ENCODE assay signal across 13 mouse cellular contexts in genomic region chr1:194950913-194951312, GRCm38 (mm10). TPM values are rescaled to one million over a fixed set of nuclear protein-coding genes. Genes with fewer than 3 reads are reported as not detected.
DNase-seq lines count a peak whose midpoint lies in the region; ATAC-seq and TF ChIP-seq lines count a peak whose summit lies in the region.
"Had no signal": no experiment of that assay in that cellular context is flagged by ENCODE, and none has a peak within 500 bp of the region (broad histone marks: within the 10 kb centered on the region; RNA-seq: fewer than 3 reads in every experiment).

No protein-coding gene starts in this region.

- H3K27me3 ChIP-seq in forebrain, embryonic 14.5 days (replicated peaks; ENCODE audit: control insufficient read depth, insufficient read depth, low read length), result no peaks in the 10 kb centered on the region
- no peaks in the 10 kb centered on the region for H3K27me3 ChIP-seq in forebrain, embryonic 16.5 days (replicated peaks; ENCODE audit: control insufficient read depth, insufficient read depth, low read length)
- H3K27me3 ChIP-seq: embryonic facial prominence, embryonic 12.5 days; limb, embryonic 15.5 days had no signal

- no peak overlapping the region for H3K9ac ChIP-seq in forebrain, embryonic 14.5 days (ENCODE audit: low read length)
- H3K9ac ChIP-seq in forebrain, embryonic 16.5 days (replicated peaks; ENCODE audit: low read depth, low read length), result no peak overlapping the region
- H3K9ac ChIP-seq: embryonic facial prominence, embryonic 12.5 days; limb, embryonic 15.5 days had no signal

- WGBS in forebrain, embryonic 14.5 days, result 72% methylated on average over 2 of the region's 2 CpGs
- 63% methylated on average over 2 of the region's 2 CpGs for WGBS in forebrain, embryonic 16.5 days

- H3K9me3 ChIP-seq in forebrain, embryonic 14.5 days (replicated peaks; ENCODE audit: control insufficient read depth, low read length), result no peaks in the 10 kb centered on the region
- H3K9me3 ChIP-seq in forebrain, embryonic 16.5 days (ENCODE audit: control insufficient read depth, low read length), result no peaks in the 10 kb centered on the region
- H3K9me3 ChIP-seq: embryonic facial prominence, embryonic 12.5 days; limb, embryonic 15.5 days had no signal

- no peaks in the 10 kb centered on the region for H3K36me3 ChIP-seq in forebrain, embryonic 14.5 days (ENCODE audit: control insufficient read depth, insufficient read depth, low read length)
- H3K36me3 ChIP-seq in forebrain, embryonic 16.5 days (ENCODE audit: control insufficient read depth, insufficient read depth), result no peaks in the 10 kb centered on the region
- H3K36me3 ChIP-seq: embryonic facial prominence, embryonic 12.5 days; limb, embryonic 15.5 days had no signal

- DNase-seq in forebrain, embryonic 14.5 days (ENCODE audit: low spot score), result peak; percentile 30
- peak in 1 of 2 experiments; percentile 25 for DNase-seq in layer of hippocampus, adult 2 months (ENCODE audit: low spot score in 2 of 2)
- no peak for DNase-seq in layer of hippocampus, postnatal 36 days
- DNase-seq in 3T3-L1 (ENCODE audit: low read depth, low spot score), result peak; percentile 79
- DNase-seq in adipocyte (ENCODE audit: low spot score), result peak; percentile 79
- DNase-seq in yolk sac, embryonic 10.5 days (ENCODE audit: low spot score), result no peak
- no peak for DNase-seq in kidney, postnatal 4 days
- DNase-seq: kidney, postnatal 25 days; thymus, postnatal 14 days had no signal

- no peak overlapping the region for H3K4me3 ChIP-seq in forebrain, embryonic 14.5 days (ENCODE audit: low read depth, low read length)
- H3K4me3 ChIP-seq in forebrain, embryonic 16.5 days (replicated peaks; ENCODE audit: low read length), result no peak overlapping the region
- no peak overlapping the region for H3K4me3 ChIP-seq in layer of hippocampus, adult 2 months
- H3K4me3 ChIP-seq: embryonic facial prominence, embryonic 12.5 days; limb, embryonic 15.5 days had no signal

- no peak overlapping the region for H3K27ac ChIP-seq in forebrain, embryonic 14.5 days (ENCODE audit: low read depth, low read length)
- H3K27ac ChIP-seq in forebrain, embryonic 16.5 days (ENCODE audit: low read length), result no peak overlapping the region
- peak overlapping the region; percentile 28; the same call in 1 of the 2 replicates for H3K27ac ChIP-seq in layer of hippocampus, adult 2 months
- H3K27ac ChIP-seq: embryonic facial prominence, embryonic 12.5 days; limb, embryonic 15.5 days had no signal

- TF ChIP-seq CTCF in layer of hippocampus, adult 2 months (conservative IDR thresholded peaks at IDR 0.05), result peak; percentile 84

- no peak for ATAC-seq in forebrain, embryonic 14.5 days
- no peak for ATAC-seq in forebrain, embryonic 16.5 days

- H3K4me1 ChIP-seq in forebrain, embryonic 14.5 days (ENCODE audit: control insufficient read depth, insufficient read depth, low read length), result no peaks in the 10 kb centered on the region
- H3K4me1 ChIP-seq in forebrain, embryonic 16.5 days (replicated peaks; ENCODE audit: control insufficient read depth, insufficient read depth, low read length), result no peaks in the 10 kb centered on the region
- H3K4me1 ChIP-seq: embryonic facial prominence, embryonic 12.5 days; limb, embryonic 15.5 days had no signal

- H3K4me2 ChIP-seq in forebrain, embryonic 14.5 days (ENCODE audit: low read length), result no peak overlapping the region
- no peak overlapping the region for H3K4me2 ChIP-seq in forebrain, embryonic 16.5 days (ENCODE audit: low read length)
- H3K4me2 ChIP-seq: embryonic facial prominence, embryonic 12.5 days; limb, embryonic 15.5 days; midbrain, embryonic 11.5 days had no signal

RNA-seq across cellular contexts. Expression of gene Cd34, which starts 12.3 kb away (rescaled TPM):
- polyA plus RNA-seq in forebrain, embryonic 14.5 days (2014; fragmentation: Nextera tagmentation; extraction: Ambion mirVana), result 33.4 and 36.9 TPM in 2 replicates
- polyA plus RNA-seq in forebrain, embryonic 16.5 days (2015; fragmentation: Nextera tagmentation; extraction: Ambion mirVana), result 25.7 and 30.5 TPM in 2 replicates
- total RNA-seq in layer of hippocampus, adult 2 months (2021), result 10 to 100 TPM; 25.5 to 26.5 TPM
- total RNA-seq in layer of hippocampus, postnatal 36 days (2021), result 10 to 100 TPM; 24.8 to 27.2 TPM

Comparison
In these comparisons a context has a peak if more than half of its experiments do, and no peak if none do; other contexts are left out.
1. DNase-seq: peak in forebrain, embryonic 14.5 days (single experiment), 3T3-L1 (single experiment) and adipocyte (single experiment); none in layer of hippocampus, postnatal 36 days (0 of 2), yolk sac, embryonic 10.5 days (single experiment) and kidney, postnatal 4 days (0 of 2).